Mouse (Mus musculus) small intestine, adult 2 months (tissue): ENCODE data around the gene Mbd4. TPM values are rescaled to one million over a fixed set of nuclear protein-coding genes. Genes with fewer than 3 reads are reported as not detected.

ENCODE experiments used
- H3K27ac ChIP-seq: fragments of 200-500 bp; 2 replicates; pipeline ENCODE4 v1.5.1; 2012; ENCODE audit warnings: low read depth, low read length, control low read depth, inconsistent platforms; ENCODE audit not compliant: insufficient read depth
- H3K27me3 ChIP-seq: fragments of 200-500 bp; 2 replicates; pipeline ENCODE4 v1.6.1; 2012; ENCODE audit warnings: mild to moderate bottlenecking, moderate library complexity, low read length, inconsistent platforms; ENCODE audit not compliant: control insufficient read depth, insufficient read depth
- H3K36me3 ChIP-seq: fragments of 200-500 bp; 2 replicates; pipeline ENCODE4 v1.6.1; 2012; ENCODE audit warnings: mild to moderate bottlenecking, low read length, control low read depth, inconsistent platforms; ENCODE audit not compliant: control insufficient read depth, insufficient read depth
- H3K4me1 ChIP-seq: fragments of 200-500 bp; 2 replicates; pipeline ENCODE4 v1.6.1; 2012; ENCODE audit warnings: low read length, inconsistent platforms, mixed read lengths; ENCODE audit not compliant: control insufficient read depth, insufficient read depth, insufficient read length
- H3K4me3 ChIP-seq: fragments of 200-500 bp; 2 replicates; pipeline ENCODE4 v1.5.1; 2012; ENCODE audit warnings: low read depth, mild to moderate bottlenecking, control low read depth, inconsistent platforms, low read length, moderate library complexity
- CTCF ChIP-seq: fragments of 200-500 bp; IDR thresholded peaks from 2 replicates; pipeline ENCODE4 v1.5.1; 2012; ENCODE audit warnings: low read depth, mild to moderate bottlenecking, control low read depth, inconsistent platforms, low read length, moderate library complexity, mixed read lengths; ENCODE audit not compliant: insufficient replicate concordance, insufficient read length; ENCODE audit errors: extremely low read depth
- POLR2A ChIP-seq: fragments of 200-500 bp; IDR thresholded peaks from 2 replicates; pipeline ENCODE4 v1.6.1; 2012; ENCODE audit warnings: low read depth, mild to moderate bottlenecking, control low read depth, inconsistent platforms, low read length, moderate library complexity
- WGBS: fragments of 180-500 bp; shearing (Covaris S2); methylation state at CpG from one replicate; pipeline ENCODE4 v1.1.7; 2018; 5-methylcytosine and 5-hydroxymethylcytosine counted together
- polyA plus RNA-seq: library from polyadenylated mRNA; depleted of rRNA; stranded (reverse); fragments of >200 nt; gene quantifications from 2 replicates; pipeline ENCODE4 v1.2.3, GENCODE M21; 2012

Gene Mbd4
- polyA plus RNA-seq, 1 experiment = 0.57 TPM

DNA sequence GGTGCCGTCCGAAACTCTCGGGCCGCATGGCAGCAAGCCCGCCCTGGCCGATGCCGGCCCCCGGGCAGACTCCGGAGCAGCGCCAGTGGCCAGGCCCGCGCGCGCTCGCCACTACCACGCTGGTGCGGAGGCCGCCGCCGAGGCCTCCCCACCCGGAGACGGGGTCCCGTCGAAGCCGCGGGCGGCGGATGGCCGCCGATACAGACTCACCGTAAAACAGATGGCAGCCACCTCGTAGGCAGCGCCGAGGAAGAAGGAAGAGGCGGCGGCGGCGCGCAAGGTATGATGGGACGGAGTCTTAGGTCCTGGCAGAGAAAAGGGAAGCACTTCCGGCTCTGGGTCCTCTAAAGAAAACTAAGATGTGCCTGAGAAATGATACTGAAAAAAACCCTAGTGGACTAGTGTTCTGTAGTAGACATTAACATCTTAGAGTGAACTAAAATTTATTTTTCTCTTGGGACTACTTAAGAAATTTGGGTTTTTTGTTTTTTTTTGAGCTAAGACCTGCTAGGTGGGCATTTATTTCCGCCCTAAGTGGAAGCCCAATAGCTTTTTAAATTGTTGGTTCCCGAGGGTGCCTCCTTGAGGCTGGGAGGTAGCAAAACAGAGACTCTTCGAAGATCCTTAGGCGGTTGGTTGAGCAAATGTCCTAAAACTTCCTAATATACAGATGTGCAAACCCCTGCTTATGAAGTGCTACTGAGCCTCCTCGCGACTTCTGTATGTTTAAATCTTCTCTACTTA is 44.5 kb downstream of the Mbd4 start, which contains the start of gene Rpl32:
Rpl32 (minus strand) TSS at position 260 of the 744 bp plus-strand sequence.
- TF ChIP-seq CTCF (no peak), POLR2A (peak; percentile 78)
- peak within 1 kb of the TSS; percentile 18 for H3K27ac ChIP-seq
- WGBS = under 1% methylated on average over 47 of the region's 47 CpGs
- H3K27me3 ChIP-seq = no peaks in the 10 kb centered on the region
- H3K36me3 ChIP-seq = peaks cover 29% of the 10 kb centered on the region
- peak within 1 kb of the TSS; percentile 81 for H3K4me3 ChIP-seq
- H3K4me1 ChIP-seq = peaks cover 9% of the 10 kb centered on the region; the same call in 1 of the 2 replicates

DNA sequence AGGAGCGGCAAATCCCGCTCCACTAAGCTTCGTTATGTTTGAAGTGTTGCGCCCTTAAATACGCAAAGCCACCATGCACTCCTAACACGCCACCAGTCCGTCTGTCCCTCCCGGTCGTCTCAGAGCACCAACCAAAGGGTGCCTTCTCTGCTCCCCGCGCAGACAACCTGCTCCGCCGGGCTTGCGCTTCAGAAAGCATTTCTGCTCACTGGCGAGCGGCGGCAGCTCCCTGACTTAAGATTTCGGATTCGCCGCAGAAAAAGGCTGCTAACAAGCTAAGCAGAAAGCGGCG is 45.0 kb downstream of the Mbd4 start:
- Histone ChIP-seq H3K36me3 (peaks cover 29% of the 10 kb centered on the region), H3K27me3 (no peaks in the 10 kb centered on the region), H3K27ac (peak overlapping the region; percentile 18), H3K4me1 (peaks cover 9% of the 10 kb centered on the region; the same call in 1 of the 2 replicates), H3K4me3 (peak overlapping the region; percentile 81)
- WGBS = 0% methylated on average over 22 of the region's 22 CpGs
- TF ChIP-seq CTCF (no peak), POLR2A (no peak)

DNA sequence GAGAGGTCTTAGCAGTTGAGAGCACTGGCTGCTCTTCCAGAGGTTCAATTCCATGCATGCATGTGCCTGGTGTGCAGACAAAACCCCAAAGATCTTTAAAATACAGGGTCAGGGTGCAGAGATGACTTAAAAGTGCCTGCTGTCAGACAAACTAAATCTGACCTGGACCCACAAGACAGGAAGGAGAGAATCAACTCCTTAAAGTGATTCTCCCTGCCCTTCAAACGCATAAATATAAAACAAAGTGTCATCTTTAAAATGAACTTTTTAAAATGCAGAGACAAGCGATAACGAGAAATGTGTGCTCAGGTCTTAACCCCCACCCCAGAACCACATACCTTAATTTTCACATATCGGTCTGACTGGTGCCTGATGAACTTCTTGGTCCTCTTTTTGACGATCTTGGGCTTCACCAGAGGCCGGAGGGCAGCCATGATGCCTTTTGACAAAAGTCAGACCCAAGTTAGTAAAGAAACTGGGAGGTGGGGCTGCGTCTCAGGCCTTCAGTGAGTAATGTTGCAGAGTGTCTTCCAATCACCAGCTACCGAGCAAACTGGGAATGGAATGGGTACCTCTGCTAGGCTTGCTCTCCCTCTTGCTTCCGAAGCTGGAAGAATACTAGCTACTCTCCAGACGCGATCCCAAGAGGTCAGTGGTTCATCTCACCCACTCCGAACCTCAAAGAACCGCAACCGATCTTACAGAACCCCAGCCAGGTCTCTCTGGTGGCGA is 45.5 kb downstream of the Mbd4 start:
- Histone ChIP-seq H3K4me1 (peaks cover 9% of the 10 kb centered on the region; the same call in 1 of the 2 replicates), H3K36me3 (peaks cover 29% of the 10 kb centered on the region), H3K27me3 (no peaks in the 10 kb centered on the region), H3K27ac (peak overlapping the region; percentile 18; the same call in 1 of the 2 replicates), H3K4me3 (peak overlapping the region; percentile 81)
- no peak for TF ChIP-seq CTCF
- TF ChIP-seq POLR2A = no peak
- 2% methylated on average over 15 of the region's 15 CpGs for WGBS

DNA sequence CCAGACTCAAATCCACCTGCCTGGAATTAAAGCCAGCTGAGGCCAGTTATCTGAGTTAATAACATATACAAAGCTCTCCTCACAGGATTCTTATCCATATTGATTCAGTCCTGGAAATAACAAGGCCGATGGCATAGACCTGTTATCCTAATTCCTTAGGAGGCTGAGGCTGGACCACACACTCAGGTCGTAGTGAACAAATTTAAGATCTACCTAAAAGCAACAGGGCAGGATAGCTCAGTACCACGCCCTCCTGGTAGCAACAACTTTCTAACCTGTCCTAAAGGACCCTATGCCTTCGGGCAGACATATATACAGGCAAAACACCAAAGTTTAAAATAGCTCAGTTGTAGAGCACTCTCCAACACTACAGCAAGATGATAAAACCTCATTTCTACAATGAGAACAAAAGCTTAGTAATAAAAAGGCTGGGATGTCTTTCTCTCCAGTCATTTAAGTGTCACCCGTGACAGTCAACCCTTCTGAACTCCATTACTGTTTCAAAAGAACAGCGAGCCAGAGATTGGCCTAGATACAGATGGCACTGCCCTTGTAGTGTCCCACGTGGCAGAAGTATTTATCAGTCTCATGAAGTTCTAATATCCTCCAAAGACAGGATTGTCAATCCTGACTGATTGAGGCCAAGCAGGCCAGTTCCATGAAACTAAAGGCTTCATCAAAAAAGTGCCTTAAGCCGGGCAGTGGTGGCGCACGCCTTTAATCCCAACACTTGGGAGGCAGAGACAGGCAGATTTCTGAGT is 48.6 kb downstream of the Mbd4 start:
- no peak for TF ChIP-seq CTCF
- no peak for TF ChIP-seq POLR2A
- Histone ChIP-seq H3K27me3 (no peaks in the 10 kb centered on the region), H3K36me3 (peaks cover 32% of the 10 kb centered on the region), H3K4me3 (no peak overlapping the region), H3K27ac (no peak overlapping the region), H3K4me1 (peaks cover 9% of the 10 kb centered on the region; the same call in 1 of the 2 replicates)
- 63% methylated on average over 10 of the region's 10 CpGs for WGBS

DNA sequence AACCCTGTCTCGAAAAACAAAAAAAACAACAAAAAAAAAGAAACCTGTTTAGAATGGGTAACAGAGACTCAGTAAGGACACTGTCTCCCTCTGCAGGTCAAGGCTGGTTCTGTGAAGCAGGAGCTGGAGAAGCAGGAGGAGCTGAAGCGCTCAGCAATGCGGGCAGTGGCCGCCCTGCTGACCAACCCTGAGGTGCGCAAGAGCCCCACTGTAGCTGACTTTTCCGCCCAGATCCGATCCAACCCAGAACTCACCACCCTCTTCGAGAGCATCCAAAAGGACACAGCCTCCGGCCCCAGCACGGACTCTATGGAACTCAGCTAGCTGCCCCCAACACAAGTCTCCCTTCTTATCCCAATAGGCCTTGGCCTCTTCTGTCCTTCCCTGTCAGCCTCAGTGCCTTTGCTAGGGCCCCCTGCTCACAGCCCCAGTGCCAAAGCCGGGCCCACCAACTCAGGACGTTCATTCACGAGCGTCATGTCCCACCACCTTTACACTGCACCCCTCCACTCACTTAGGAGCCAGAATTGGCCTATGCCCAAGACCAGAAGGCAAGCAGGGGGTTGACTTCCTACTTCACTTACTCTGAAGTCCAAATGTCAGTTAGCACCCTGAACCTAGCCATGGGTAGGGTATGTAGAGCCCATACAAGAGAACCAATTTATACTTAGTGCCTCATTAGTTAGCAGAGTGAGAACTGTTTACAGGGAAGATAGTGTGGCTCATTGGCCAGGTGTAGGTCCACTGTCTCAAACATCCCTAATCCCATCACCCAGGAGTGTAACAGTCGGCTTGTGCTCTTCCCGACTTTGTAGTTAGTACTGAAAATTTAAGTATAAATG is 49.4 kb downstream of the Mbd4 start:
- Histone ChIP-seq H3K36me3 (peaks cover 34% of the 10 kb centered on the region), H3K4me3 (no peak overlapping the region), H3K27me3 (no peaks in the 10 kb centered on the region), H3K4me1 (peaks cover 9% of the 10 kb centered on the region; the same call in 1 of the 2 replicates), H3K27ac (no peak overlapping the region)
- TF ChIP-seq CTCF (peak; percentile 45; the same call in 1 of the 2 replicates), POLR2A (no peak)
- 41% methylated on average over 16 of the region's 16 CpGs for WGBS

DNA sequence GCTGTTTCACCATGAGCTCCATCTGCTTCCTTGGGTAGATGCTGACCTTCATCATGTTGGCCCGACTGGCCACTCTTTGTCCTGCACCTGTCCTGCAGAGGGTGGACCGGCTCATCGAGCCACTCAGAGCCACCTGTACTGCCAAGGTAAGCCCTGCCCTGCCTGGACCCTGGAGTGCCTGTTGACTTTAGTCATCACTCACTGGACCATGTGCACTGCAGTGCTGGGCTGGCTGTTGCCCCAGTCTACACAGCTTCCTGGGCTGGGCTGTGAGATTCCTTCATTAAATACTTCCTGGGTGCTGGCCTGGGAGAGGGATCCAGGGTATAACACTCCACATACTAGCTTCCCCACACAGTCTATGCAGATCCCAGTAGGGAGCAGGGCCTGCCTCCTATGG is 51.4 kb downstream of the Mbd4 start:
- peaks cover 3% of the 10 kb centered on the region; the same call in 1 of the 2 replicates for H3K4me1 ChIP-seq
- TF ChIP-seq POLR2A (no peak), CTCF (no peak)
- H3K27me3 ChIP-seq = no peaks in the 10 kb centered on the region
- WGBS = 81% methylated on average over 3 of the region's 3 CpGs
- H3K4me3 ChIP-seq = no peak overlapping the region
- H3K36me3 ChIP-seq = peaks cover 31% of the 10 kb centered on the region
- H3K27ac ChIP-seq = no peak overlapping the region
